Mouse (Mus musculus) monocyte, adult 5-6 weeks (primary cell): ENCODE data around the gene Steap3. TPM values are rescaled to one million over a fixed set of nuclear protein-coding genes. Genes with fewer than 3 reads are reported as not detected.

Experiments
- ATAC-seq: fragments of 153-309, 156-312 bp; replicated peaks from 2 replicates; pipeline ENCODE4 v1.8.0; 2017; ENCODE audit warnings: mild to moderate bottlenecking; ENCODE audit not compliant: low TSS enrichment, insufficient number of reproducible peaks, severe bottlenecking, poor library complexity, low FRiP score
- total RNA-seq: library from RNA; stranded (forward); fragments of 200-1000, 200-491, 200-594 nt; gene quantifications from 3 replicates; pipeline ENCODE4 v1.2.3, GENCODE M21; 2017

The Steap3 gene
- total RNA-seq, 1 experiment from 2014 or later, result 1.0 TPM

DNA sequence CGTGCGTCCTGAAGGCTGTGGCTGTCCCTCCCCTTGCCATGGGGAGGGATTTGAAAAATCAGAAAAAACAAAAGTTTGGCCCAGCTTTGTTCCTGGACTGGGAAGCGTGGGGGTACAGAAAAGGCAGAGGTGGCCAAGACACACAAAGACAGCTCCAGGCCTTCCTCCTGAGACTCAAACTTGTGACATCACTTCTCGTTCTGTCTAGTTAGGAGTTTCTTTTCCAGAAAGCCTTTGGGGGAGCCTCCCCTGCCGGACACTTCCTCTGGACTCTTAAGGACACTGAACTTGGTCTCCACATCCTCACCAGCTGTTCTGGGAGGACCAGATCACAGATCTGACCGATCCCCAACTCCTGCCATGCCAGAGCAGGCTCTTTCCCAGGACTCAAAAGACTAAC, 18.8 kb downstream of the Steap3 start:
- no peak for ATAC-seq

GRCm38 (mm10) chr1:120252519-120253160, 19.9 kb downstream of the Steap3 start:
- 0 out of 2 replicates have a peak, but pooled peaks have one; percentile 16 for ATAC-seq

DNA sequence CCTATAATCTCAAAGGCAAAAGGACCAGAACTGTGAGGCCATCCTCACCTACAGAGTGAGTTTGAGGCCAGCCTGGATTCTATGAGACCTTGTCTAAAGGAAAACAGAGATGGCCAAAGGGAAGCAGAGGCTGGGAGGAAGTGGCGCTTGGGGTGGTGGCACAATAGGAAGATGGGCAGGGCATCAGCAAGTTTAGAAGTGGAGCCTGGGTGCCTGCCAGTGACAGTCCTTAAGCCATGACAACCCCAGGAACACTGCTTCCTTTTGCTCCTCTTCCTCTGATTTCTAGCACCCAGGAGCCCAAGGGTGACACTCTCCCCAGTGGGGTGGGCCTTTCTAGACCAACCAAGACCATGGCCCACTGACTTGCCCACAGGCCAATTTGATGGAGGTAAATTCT, 21.3 kb downstream of the Steap3 start:
- no peak; the same call in 1 of the 2 replicates for ATAC-seq

DNA sequence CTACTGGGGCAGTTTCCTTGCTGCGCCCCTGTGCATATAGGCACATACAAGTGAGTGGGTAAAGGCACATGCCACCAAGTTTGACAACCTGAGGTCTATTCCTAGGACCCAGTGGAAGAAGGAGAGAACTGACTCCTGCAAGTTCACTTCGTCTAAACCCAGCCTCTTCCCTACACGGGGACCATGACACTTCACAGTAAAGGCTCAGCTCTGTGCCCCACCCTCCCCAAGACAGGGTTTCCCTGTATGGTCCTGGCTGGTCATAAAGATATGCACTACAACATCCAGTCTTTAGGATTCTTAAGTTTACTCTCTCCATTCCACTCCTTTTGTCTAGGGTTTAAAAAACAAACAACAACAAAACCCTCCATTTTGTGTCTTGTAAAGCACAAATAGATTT, 21.9 kb downstream of the Steap3 start:
- ATAC-seq, result no peak

DNA sequence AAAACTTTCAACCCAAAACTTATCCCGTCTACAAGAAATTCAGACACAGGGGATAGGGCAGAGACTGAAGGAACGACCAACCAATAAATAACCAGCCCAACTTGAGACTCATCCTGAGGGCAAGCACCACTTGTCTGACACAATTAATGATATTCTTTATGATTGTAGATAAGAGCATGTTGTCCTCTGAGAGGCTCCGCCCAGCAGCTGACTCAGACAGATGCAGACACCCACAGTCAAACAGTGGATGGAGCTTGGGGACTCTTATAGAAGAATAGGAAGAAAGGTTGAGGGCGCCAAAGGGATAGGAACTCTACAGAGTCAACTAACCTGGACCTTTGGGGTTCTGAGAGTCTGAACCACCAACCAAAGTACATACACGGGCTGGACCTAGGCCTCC, 22.7 kb downstream of the Steap3 start:
- ATAC-seq, result no peak

GRCm38 (mm10) chr1:120248156-120248555, 24.3 kb downstream of the Steap3 start:
- ATAC-seq, result no peak

DNA sequence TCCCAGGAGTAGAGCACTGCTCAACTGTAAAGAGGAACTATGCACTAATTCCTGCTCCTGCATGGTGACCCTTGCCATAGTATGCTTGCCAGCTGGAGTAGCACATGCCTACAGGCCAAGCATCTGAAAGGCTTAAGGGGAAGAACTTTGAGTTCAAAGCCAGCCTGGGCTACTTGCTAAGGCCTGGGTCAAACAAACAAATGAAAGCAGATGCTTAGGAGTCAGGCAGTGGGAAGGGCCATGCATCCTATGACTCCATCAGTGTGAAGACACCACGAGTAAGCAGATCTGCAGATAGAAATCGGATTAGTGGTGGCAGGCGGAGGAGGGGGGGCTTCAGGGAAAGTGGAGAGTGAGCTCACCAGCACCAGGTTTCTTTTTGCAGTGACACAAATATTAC, 25.2 kb downstream of the Steap3 start:
- ATAC-seq, result no peak

DNA sequence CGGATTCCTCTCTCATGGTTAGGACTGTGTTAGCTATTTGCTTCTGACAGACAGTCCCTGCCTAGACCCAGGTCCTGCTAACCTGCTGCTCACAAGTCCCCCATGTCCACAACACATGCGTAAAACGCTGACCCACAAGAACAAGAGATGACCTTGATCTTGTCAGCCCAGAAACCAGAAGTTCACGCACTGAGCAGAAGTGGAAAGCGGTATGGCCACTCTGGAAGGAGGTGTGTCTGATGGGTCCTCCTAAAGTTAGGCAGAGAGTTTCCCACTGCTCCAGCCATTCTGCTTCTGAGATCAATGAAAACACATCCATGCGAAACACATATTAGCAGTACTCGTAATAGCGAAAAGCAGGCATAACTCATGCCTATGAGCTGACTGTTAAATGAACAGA, 25.6 kb downstream of the Steap3 start:
- no peak for ATAC-seq

GRCm38 (mm10) chr1:120245661-120246131, 26.8 kb downstream of the Steap3 start:
- ATAC-seq, result peak; percentile 71

DNA sequence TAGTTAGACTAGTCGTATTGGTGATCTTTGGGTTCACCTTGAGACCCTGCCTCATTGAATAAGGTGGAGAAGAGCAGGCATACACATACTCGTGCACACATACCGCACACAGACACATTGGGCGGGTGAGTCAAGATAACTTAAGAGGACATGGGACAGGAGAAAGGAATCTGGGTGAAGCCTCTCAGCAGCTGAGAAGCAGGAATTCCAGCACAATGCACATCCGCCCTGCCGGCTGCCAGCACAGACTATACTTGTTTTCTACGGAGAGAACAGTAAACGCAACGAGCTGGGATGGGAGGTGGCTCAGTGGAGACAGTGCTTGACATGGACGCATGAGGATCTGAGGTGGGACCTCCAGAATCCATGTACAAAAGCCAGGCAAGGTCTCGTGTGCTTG, 27.9 kb downstream of the Steap3 start:
- ATAC-seq, result no peak

DNA sequence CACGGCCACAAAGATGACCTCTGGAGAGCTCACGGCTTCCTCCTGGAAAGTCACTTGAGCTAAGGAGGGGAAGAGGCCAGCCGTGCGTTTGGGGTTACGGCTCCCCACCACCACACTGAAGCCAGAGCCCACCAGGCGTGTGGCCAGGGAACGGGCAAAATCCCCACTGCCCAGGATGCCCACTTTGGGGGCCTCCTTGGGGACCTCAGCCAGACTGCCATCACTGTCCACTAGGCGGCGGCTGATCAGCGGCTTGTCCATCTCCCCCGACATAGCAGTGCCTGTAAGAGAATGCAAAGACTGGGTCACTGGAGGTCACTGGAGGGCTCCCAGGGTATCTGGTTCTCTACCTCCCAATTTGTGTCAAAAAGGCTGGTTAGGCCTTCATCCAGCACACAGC, 28.5 kb downstream of the Steap3 start:
- ATAC-seq, result no peak

GRCm38 (mm10) chr1:120237068-120237467, 35.4 kb downstream of the Steap3 start:
- ATAC-seq, result no peak

DNA sequence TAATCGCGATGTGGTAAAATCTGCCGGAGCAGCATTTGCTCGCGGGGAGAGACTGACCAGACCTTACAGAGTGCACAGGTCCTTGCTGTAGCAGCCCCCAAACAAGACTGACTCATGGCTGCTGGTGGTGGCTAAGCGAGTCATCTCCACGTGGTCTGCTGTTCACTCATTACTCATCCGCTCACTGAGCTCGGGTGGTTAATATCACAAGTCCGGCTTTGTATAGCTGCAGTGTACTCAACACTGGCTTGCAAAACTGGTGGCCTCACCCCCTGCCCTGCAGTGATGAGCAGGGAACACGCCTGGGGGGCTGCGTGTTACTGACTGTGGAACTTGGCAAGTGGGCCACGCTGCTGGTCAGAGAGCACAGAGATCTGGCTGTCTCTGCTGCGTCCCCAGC, 36.1 kb downstream of the Steap3 start:
- no peak for ATAC-seq

DNA sequence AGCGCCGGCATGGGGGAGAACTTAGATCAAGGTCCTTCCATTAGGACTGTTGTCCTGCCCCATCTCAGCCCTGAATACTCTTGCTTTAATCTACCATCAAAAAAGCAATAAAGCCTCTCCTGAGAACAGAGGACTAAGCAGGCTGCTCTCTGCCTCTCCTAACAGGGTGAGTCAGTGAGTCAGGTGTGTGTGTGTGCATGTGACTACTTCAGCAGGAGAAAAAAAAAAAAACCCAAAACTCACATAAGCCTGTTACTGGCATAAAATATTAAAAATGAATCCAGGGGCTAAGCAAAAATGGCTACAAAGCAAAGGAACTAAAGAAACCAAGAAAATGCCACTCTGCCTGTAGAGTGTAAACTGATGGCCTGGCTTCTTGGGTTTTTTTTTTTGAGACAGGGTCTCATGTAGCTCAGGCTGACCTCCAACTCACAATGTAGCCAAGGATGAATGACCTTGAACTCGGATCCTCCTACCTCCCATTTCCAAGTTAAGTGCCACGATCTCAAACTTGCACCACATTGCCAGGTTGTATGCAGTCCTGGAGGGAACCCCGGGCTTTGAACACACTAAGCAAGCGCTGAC, 36.8 kb downstream of the Steap3 start:
- no peak for ATAC-seq

GRCm38 (mm10) chr1:120232170-120232569, 40.3 kb downstream of the Steap3 start:
- ATAC-seq, result no peak

GRCm38 (mm10) chr1:120231334-120231733, 41.2 kb downstream of the Steap3 start:
- ATAC-seq, result peak; percentile 2; the same call in 1 of the 2 replicates

DNA sequence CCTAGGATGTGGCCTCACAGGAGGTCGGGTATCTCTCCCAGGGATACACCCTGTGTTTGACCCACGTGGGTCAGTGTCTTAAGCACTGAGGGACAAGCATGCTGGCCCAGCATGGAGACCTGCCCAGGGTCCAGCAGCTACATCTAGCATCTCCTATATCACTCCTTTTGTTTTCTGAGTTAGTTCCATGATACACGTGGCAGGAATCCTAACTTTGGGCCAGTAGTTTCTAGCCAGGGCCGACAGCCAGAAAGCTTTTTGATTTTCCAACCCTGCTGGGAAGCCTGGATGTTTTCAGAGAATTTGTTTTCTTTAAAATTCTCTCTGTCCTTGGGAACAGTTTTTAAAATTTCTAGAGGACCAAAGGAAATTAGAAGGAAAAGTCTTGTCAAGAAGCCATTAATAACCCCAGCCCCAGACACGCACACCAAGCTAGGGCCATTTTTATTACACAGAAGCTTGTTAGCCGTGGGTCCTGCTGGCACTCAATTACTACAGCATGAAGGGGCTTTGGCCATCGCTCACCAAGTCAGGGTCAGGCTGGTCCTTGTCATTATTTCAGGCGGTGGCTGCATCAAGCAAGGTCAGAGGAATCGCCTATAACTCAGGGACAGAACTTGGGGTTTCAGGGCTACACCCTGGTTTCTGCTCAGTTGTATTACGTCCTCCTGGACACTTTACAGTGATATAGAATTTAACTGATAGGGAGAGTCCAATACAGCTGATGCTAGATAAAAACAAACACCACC, 42.6 kb downstream of the Steap3 start:
- ATAC-seq, result no peak

DNA sequence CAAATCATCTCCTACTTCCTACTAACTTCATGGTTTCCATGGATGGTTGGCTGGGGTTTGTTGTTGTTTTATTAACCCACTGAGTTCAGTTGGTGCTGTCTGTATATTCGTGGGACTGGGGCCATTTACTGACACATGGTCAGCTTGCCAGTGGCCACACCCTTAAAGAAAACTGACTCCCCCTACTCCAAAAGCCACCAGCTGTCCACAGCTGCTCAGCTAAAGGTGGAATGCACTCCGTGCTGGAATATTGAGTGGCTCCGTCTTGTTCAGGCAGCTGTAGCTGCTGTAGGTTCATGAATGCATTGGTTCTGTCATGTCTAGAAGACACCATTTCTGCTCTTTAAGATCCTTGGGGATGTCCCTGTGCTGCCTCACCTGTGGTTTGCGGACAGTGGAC, 48.9 kb downstream of the Steap3 start:
- no peak for ATAC-seq

DNA sequence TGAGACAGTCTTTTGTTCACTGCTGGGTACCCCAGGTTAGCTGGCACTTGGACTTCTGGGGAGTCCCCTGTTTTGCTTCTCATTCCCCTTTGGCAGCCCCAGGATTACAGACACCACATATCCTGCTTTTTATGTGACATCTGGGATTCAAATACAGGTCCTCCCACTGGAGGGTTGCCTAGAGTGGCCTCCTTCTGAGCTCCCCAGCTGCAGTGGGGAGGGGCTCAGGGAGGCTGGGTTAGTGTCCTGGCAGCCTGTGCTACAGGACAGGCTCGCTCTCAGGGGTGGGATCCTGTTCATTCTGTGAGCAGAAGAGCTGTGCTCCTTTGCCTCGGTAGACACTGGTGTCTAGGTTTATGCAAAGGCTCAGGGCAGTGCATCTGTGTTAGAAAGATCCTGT, 51.2 kb downstream of the Steap3 start:
- no peak; the same call in 1 of the 2 replicates for ATAC-seq

DNA sequence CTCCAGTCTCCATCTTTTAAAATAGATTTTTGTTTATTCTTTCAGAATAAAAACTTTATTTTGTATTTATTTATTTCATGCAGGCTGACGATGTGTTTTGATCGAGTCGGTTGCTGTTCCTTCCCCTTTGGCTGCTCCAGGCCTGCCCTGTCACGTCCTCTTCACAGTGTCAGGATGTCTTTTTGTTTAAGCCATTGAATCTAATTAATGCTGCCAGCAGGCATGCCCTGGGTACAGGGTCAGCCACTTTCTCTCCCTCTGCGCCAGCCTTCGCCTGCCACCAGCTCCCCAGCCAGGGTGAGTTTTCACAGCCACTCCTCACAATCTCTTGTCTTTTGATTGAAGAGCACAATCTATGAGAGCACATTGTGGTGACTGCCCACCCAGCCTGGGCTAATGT, 51.7 kb downstream of the Steap3 start:
- no peak for ATAC-seq
